Mouse (Mus musculus) CH12.LX (cell line): ENCODE measurements around the gene Lypd6. TPM values are rescaled to one million over a fixed set of nuclear protein-coding genes. Genes with fewer than 3 reads are reported as not detected.

Source experiments
- DNase-seq: peaks from one replicate; pipeline ENCODE4 v3.0.0-alpha.2; 2013; ENCODE audit errors: extremely low read depth
- H3K27ac ChIP-seq: 2 replicates; pipeline ENCODE4 v1.5.1; 2012; ENCODE audit warnings: low read depth, mild to moderate bottlenecking, control low read depth, moderate library complexity; ENCODE audit not compliant: insufficient read depth
- H3K27me3 ChIP-seq: replicated peaks from 2 replicates; pipeline ENCODE3; 2012; ENCODE audit warnings: inconsistent platforms
- H3K36me3 ChIP-seq, 2 experiments: replicated peaks in 1 of 2; 2 replicates each; pipeline versions ENCODE3 to v1.6.1; 2012; ENCODE audit warnings: inconsistent platforms in 1 of 2, low read length in 1 of 2, mild to moderate bottlenecking in 1 of 2, mixed read lengths in 1 of 2, moderate library complexity in 1 of 2; ENCODE audit not compliant: control insufficient read depth in 1 of 2, insufficient read depth in 1 of 2
- H3K4me1 ChIP-seq, 2 experiments: 2 replicates each; pipeline ENCODE4 v1.6.1; 2012; ENCODE audit warnings: inconsistent platforms in 1 of 2, moderate library complexity in 1 of 2; ENCODE audit not compliant: insufficient read depth in 2 of 2, control insufficient read depth in 1 of 2
- H3K4me2 ChIP-seq: 2 replicates; pipeline ENCODE4 v1.6.1; 2012; ENCODE audit warnings: low read depth, mild to moderate bottlenecking, control low read depth; ENCODE audit not compliant: poor library complexity, insufficient read depth, severe bottlenecking
- H3K4me3 ChIP-seq, 3 experiments: fragments of 150-350 bp in 1 of 3; sonication (generic) in 1 of 3; replicated peaks in 1 of 3; 2 replicates each; pipeline versions ENCODE3 to v1.5.1; 2011 to 2012; ENCODE audit warnings: low read depth in 2 of 3, low read length in 2 of 3, mild to moderate bottlenecking in 2 of 3, moderate library complexity in 2 of 3, control low read depth in 1 of 3, improper control_type of control experiment in 1 of 3, inconsistent platforms in 1 of 3, mixed read lengths in 1 of 3; ENCODE audit not compliant: poor library complexity in 1 of 3
- H3K79me2 ChIP-seq: replicated peaks from 2 replicates; pipeline ENCODE4 v1.6.1; 2012; ENCODE audit warnings: mild to moderate bottlenecking, moderate library complexity; ENCODE audit not compliant: control insufficient read depth, poor library complexity, insufficient read depth, severe bottlenecking; ENCODE audit errors: extremely low read depth
- H3K9ac ChIP-seq: 2 replicates; pipeline ENCODE4 v1.6.1; 2012; ENCODE audit warnings: low read depth, mild to moderate bottlenecking, control low read depth, moderate library complexity; ENCODE audit not compliant: insufficient read depth
- H3K9me3 ChIP-seq: replicated peaks from 2 replicates; pipeline ENCODE3; 2012; ENCODE audit warnings: low read length, inconsistent platforms, mixed read lengths
- BHLHE40 ChIP-seq: IDR thresholded peaks from 2 replicates; pipeline ENCODE4 v1.6.1; 2011; ENCODE audit warnings: mild to moderate bottlenecking, low read depth, low read length, improper control_type of control experiment
- CTCF ChIP-seq, 2 experiments: IDR thresholded peaks in 1 of 2; conservative IDR thresholded peaks in 1 of 2; 2 replicates each; pipeline ENCODE4 v1.5.1; 2011 to 2012; ENCODE audit warnings: low read depth in 2 of 2, low read length in 2 of 2, improper control_type of control experiment in 1 of 2, inconsistent platforms in 1 of 2, mild to moderate bottlenecking in 1 of 2, moderate library complexity in 1 of 2
- E2F4 ChIP-seq: IDR thresholded peaks from 2 replicates; pipeline ENCODE4 v1.6.1; 2011; ENCODE audit warnings: low read depth, low read length, improper control_type of control experiment; ENCODE audit not compliant: insufficient replicate concordance
- ELF1 ChIP-seq: IDR thresholded peaks from 2 replicates; pipeline ENCODE4 v1.6.1; 2014; ENCODE audit warnings: low read depth, mild to moderate bottlenecking, inconsistent platforms, low read length, improper control_type of control experiment
- EP300 ChIP-seq: IDR thresholded peaks from 2 replicates; pipeline ENCODE4 v1.6.1; 2011; ENCODE audit warnings: low read length, improper control_type of control experiment
- ETS1 ChIP-seq: conservative IDR thresholded peaks from 2 replicates; pipeline ENCODE4 v1.6.1; 2012; ENCODE audit warnings: low read depth, mild to moderate bottlenecking, inconsistent platforms, low read length, improper control_type of control experiment, moderate library complexity
- GABPA ChIP-seq: IDR thresholded peaks from 2 replicates; pipeline ENCODE4 v1.6.1; 2012; ENCODE audit warnings: low read depth, low read length, improper control_type of control experiment, inconsistent platforms; ENCODE audit not compliant: insufficient replicate concordance
- IRF4 ChIP-seq: IDR thresholded peaks from 2 replicates; pipeline ENCODE4 v1.6.1; 2014; ENCODE audit warnings: low read depth, mild to moderate bottlenecking, inconsistent platforms, low read length, improper control_type of control experiment
- JUN ChIP-seq: IDR thresholded peaks from 2 replicates; pipeline ENCODE4 v1.6.1; 2011; ENCODE audit warnings: low read depth, mild to moderate bottlenecking, low read length, improper control_type of control experiment, moderate library complexity; ENCODE audit not compliant: insufficient read depth
- MAFK ChIP-seq: IDR thresholded peaks from 2 replicates; pipeline ENCODE4 v1.6.1; 2011; ENCODE audit warnings: low read length, improper control_type of control experiment; ENCODE audit not compliant: insufficient replicate concordance
- MAX ChIP-seq: IDR thresholded peaks from 2 replicates; pipeline ENCODE4 v1.6.1; 2011; ENCODE audit warnings: low read length, improper control_type of control experiment
- MXI1 ChIP-seq: IDR thresholded peaks from 2 replicates; pipeline ENCODE4 v1.6.1; 2011; ENCODE audit warnings: mild to moderate bottlenecking, low read depth, low read length, improper control_type of control experiment
- NELFE ChIP-seq: IDR thresholded peaks from 2 replicates; pipeline ENCODE4 v1.6.1; 2011; ENCODE audit warnings: low read depth, low read length, improper control_type of control experiment
- POLR2AphosphoS2 ChIP-seq: IDR thresholded peaks from 2 replicates; pipeline ENCODE4 v1.6.1; 2011; ENCODE audit warnings: low read depth, low read length, improper control_type of control experiment
- RAD21 ChIP-seq: IDR thresholded peaks from 2 replicates; pipeline ENCODE4 v1.6.1; 2011; ENCODE audit warnings: low read depth, mild to moderate bottlenecking, low read length, improper control_type of control experiment, moderate library complexity
- SMC3 ChIP-seq: IDR thresholded peaks from 2 replicates; pipeline ENCODE4 v1.6.1; 2011; ENCODE audit warnings: low read depth, low read length, improper control_type of control experiment
- TCF12 ChIP-seq: IDR thresholded peaks from 2 replicates; pipeline ENCODE4 v1.6.1; 2014; ENCODE audit warnings: low read depth, mild to moderate bottlenecking, inconsistent platforms, low read length, improper control_type of control experiment
- ZNF384 ChIP-seq: IDR thresholded peaks from 2 replicates; pipeline ENCODE4 v1.6.1; 2012; ENCODE audit warnings: low read depth, low read length, improper control_type of control experiment, inconsistent platforms
- dilution Hi-C: fragments of 300-500 bp; cut with MboI; formaldehyde crosslinking; loops from 2 replicates; pipeline ENCODE4 v1.14.3; 2020; ENCODE audit warnings: low sequenced_read_pairs; ENCODE audit not compliant: extremely low pct_unique_long_range_greater_than_20kb, extremely low pct_ligation_motif_present
- in situ Hi-C: fragments of 300-500 bp; cut with MboI; formaldehyde crosslinking; loops from 3 replicates; pipeline ENCODE4 v1.14.3; 2019; ENCODE audit warnings: low sequenced_read_pairs, low pct_ligation_motif_present, low pct_unique_long_range_greater_than_20kb, mixed read lengths
- polyA plus RNA-seq: library from polyadenylated mRNA; unstranded; fragments of >175 nt; gene quantifications from 2 replicates; pipeline ENCODE4 v1.2.1, GENCODE M21; 2012; ENCODE audit warnings: low read depth; ENCODE audit not compliant: insufficient read length
- total RNA-seq, 2 experiments: library from RNA; depleted of rRNA; stranded (reverse); fragments of 300-350 nt in 1 of 2; fragments of >200 nt in 1 of 2; gene quantifications; 2 replicates each; pipeline ENCODE4 v1.2.3; 2012 to 2014

Gene Lypd6
- total RNA-seq (2012; rRNA removed): not detected in 2 replicates
- not detected in 2 replicates for total RNA-seq (2014; rRNA removed)
- polyA plus RNA-seq: not detected in 2 replicates

DNA sequence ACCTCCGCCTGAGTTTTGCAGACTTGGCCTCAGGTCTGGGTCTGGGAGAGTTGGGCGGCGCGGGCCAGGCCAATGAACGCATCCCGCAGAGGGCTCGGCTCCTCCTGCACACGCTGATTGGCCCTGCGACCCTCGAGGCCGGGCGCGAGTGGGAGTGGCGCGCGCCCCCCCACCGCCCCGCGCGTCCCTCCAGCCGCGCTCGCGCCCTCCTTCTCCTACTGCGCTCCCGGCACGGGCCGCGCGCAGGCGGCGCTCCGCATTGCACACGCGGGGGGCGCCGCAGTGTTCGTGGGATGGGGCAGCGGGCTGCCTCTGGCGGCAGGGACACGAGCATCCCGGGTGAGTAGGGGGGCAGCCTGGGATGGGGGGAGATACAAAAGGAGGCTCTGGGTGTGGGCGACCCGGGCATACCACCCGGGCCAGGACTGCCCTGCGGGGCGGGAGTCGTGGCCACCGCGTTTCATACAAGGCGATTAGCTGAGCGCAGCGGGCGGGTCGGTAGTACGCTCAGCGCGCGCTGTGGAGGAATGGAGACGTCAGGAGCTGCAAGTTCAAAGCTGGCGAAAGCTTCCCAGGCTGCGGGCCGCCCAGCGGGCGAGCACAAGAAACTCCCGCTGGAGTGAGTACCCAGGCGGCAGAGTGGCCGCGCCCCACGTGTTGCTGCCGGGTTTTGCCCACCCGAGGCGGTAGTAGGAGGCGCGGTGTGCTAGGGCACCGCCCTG lies at the start of gene Lypd6:
Lypd6 (plus strand) TSS at position 184 of the 722 bp plus-strand sequence.
- H3K9ac ChIP-seq: no peak within 1 kb of the TSS
- H3K9me3 ChIP-seq: no peaks in the 10 kb centered on the region
- H3K4me1 ChIP-seq: no peaks in the 10 kb centered on the region
- in situ Hi-C loops (no loop called here), dilution Hi-C loops (no loop called here)
- no peak within 1 kb of the TSS for H3K4me3 ChIP-seq
- TF ChIP-seq BHLHE40 (no peak), MAFK (no peak), IRF4 (no peak), EP300 (no peak), CTCF (conservative IDR thresholded peaks at IDR 0.05 in 1 of 2, IDR thresholded peaks at IDR 0.05 in 1 of 2; ENCODE audit: low read depth in 2 of 2, low read length in 2 of 2) (no peak), ELF1 (no peak), TCF12 (no peak), POLR2AphosphoS2 (no peak), NELFE (no peak), E2F4 (no peak)
- H3K4me2 ChIP-seq: no peak within 1 kb of the TSS
- H3K36me3 ChIP-seq: no peaks in the 10 kb centered on the region
- no peak for DNase-seq
- H3K79me2 ChIP-seq: no peaks in the 10 kb centered on the region
- H3K27me3 ChIP-seq: no peaks in the 10 kb centered on the region
- H3K27ac ChIP-seq: no peak within 1 kb of the TSS

DNA sequence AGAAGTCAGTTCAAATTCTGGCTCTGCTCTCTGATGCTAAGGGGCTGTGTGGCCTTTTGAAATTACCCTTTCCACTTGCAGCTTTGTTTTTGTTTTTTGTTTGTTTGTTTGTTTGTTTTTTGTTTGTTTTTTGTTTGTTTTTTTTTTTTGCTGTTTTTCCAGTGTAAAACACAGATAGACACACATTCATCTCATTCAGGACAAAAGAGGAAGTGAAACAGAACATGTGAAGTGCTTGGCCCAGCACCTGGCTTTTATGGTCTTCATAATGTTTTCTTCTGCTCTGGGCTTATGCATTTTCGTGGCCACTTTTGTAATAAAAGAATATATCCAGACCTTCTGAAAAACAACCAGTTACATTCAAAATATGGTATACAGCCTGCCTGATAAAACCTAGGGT lies 46.8 kb upstream of the Lypd6 start:
- dilution Hi-C loops (no loop called here), in situ Hi-C loops (no loop called here)
- Histone ChIP-seq H3K4me1 (peaks cover 0 to 9% of the 10 kb centered on the region in 2 experiments; a peak in 2 of 4 replicates), H3K27me3 (no peaks in the 10 kb centered on the region), H3K79me2 (no peaks in the 10 kb centered on the region), H3K36me3 (no peaks in the 10 kb centered on the region), H3K4me2 (no peak overlapping the region), H3K27ac (no peak overlapping the region), H3K9ac (no peak overlapping the region), H3K4me3 (no peak overlapping the region), H3K9me3 (no peaks in the 10 kb centered on the region)
- TF ChIP-seq GABPA (no peak), SMC3 (no peak), MAX (no peak), ETS1 (no peak), MAFK (no peak), RAD21 (no peak), EP300 (peak; percentile 61), BHLHE40 (0 out of 2 replicates have a peak, but pooled peaks have one; percentile 15), ZNF384 (peak; percentile 61), JUN (no peak), MXI1 (no peak), IRF4 (peak; percentile 50)
- DNase-seq: peak; percentile 36
